ENCODE assay signal across 24 mouse cellular contexts in genomic region chr11:20582758-20583157, GRCm38 (mm10).
"Had no signal": no experiment of that assay in that cellular context is flagged by ENCODE, and none has a peak within 500 bp of the region (broad histone marks: within the 10 kb centered on the region; RNA-seq: fewer than 3 reads in every experiment).

No protein-coding gene starts in this region.

- H3K36me3 ChIP-seq: heart, embryonic 10.5 days; heart, embryonic 13.5 days; heart, embryonic 15.5 days; hindbrain, embryonic 13.5 days; hindbrain, embryonic 15.5 days; kidney, embryonic 15.5 days; limb, embryonic 13.5 days; limb, embryonic 15.5 days; liver, embryonic 13.5 days had no signal

- H3K9ac ChIP-seq: forebrain, postnatal 0 days; heart, embryonic 13.5 days; heart, embryonic 15.5 days; hindbrain, embryonic 13.5 days; hindbrain, embryonic 15.5 days; kidney, embryonic 15.5 days; limb, embryonic 13.5 days; limb, embryonic 15.5 days; liver, embryonic 13.5 days had no signal

- H3K4me1 ChIP-seq: hindbrain, embryonic 13.5 days; hindbrain, embryonic 15.5 days had no signal

- H3K4me2 ChIP-seq: heart, embryonic 13.5 days; heart, embryonic 15.5 days; hindbrain, embryonic 13.5 days; hindbrain, embryonic 15.5 days; kidney, embryonic 15.5 days; limb, embryonic 13.5 days; limb, embryonic 15.5 days; liver, embryonic 11.5 days; liver, embryonic 13.5 days had no signal

- H3K27ac ChIP-seq: heart, embryonic 10.5 days; heart, embryonic 13.5 days; heart, embryonic 15.5 days; hindbrain, embryonic 13.5 days; hindbrain, embryonic 15.5 days; hindbrain, postnatal 0 days; kidney, embryonic 15.5 days; kidney, postnatal 0 days; limb, embryonic 13.5 days; limb, embryonic 15.5 days; liver, embryonic 13.5 days had no signal

- H3K27me3 ChIP-seq: heart, embryonic 13.5 days; heart, embryonic 15.5 days; hindbrain, embryonic 13.5 days; hindbrain, embryonic 15.5 days; kidney, embryonic 15.5 days; limb, embryonic 13.5 days; limb, embryonic 15.5 days; liver, embryonic 13.5 days had no signal

- H3K9me3 ChIP-seq: heart, embryonic 10.5 days; heart, embryonic 13.5 days; heart, embryonic 15.5 days; hindbrain, embryonic 13.5 days; hindbrain, embryonic 15.5 days; kidney, embryonic 15.5 days; limb, embryonic 13.5 days; limb, embryonic 15.5 days; liver, embryonic 13.5 days had no signal

- ATAC-seq: forebrain, postnatal 0 days; hindbrain, postnatal 0 days had no signal

- H3K4me3 ChIP-seq: heart, embryonic 10.5 days; heart, embryonic 13.5 days; heart, embryonic 15.5 days; hindbrain, embryonic 13.5 days; hindbrain, embryonic 15.5 days; kidney, embryonic 15.5 days; limb, embryonic 13.5 days; limb, embryonic 15.5 days; liver, embryonic 13.5 days had no signal

- DNase-seq: forebrain, postnatal 0 days; gastrocnemius, postnatal 25 days; heart, adult 11 months; heart, postnatal 14 days; heart, postnatal 36 days; kidney, adult 11 months; kidney, adult 8-10 months; kidney, postnatal 14 days; kidney, postnatal 36 days; layer of hippocampus, adult 9-11 months; layer of hippocampus, postnatal 36 days; left cerebral cortex, postnatal 4 days; liver, embryonic 13.5 days had no signal
